In genomic region chr3:105755123-105755522, GRCm38 (mm10) we compare ENCODE assay signal across 23 mouse cellular contexts. TPM values are rescaled to one million over a fixed set of nuclear protein-coding genes. Genes with fewer than 3 reads are reported as not detected.
"Had no signal": no experiment of that assay in that cellular context is flagged by ENCODE, and none has a peak within 500 bp of the region (broad histone marks: within the 10 kb centered on the region; RNA-seq: fewer than 3 reads in every experiment).

No protein-coding gene starts in this region.

- H3K4me1 ChIP-seq: hindbrain, embryonic 12.5 days; intestine, embryonic 15.5 days; limb, embryonic 10.5 days had no signal

- H3K9me3 ChIP-seq: heart, embryonic 10.5 days; heart, embryonic 12.5 days; hindbrain, embryonic 10.5 days; hindbrain, embryonic 12.5 days; intestine, embryonic 15.5 days; limb, embryonic 10.5 days; limb, embryonic 12.5 days had no signal

- H3K4me2 ChIP-seq: heart, embryonic 12.5 days; hindbrain, embryonic 12.5 days; hindbrain, embryonic 14.5 days; intestine, embryonic 15.5 days; limb, embryonic 12.5 days had no signal

- H3K4me3 ChIP-seq: heart, embryonic 10.5 days; heart, embryonic 12.5 days; hindbrain, embryonic 10.5 days; hindbrain, embryonic 12.5 days; intestine, embryonic 15.5 days; layer of hippocampus, adult 2 months; left cerebral cortex, adult 2 months; limb, embryonic 10.5 days; limb, embryonic 12.5 days had no signal

- H3K36me3 ChIP-seq: heart, embryonic 10.5 days; heart, embryonic 12.5 days; hindbrain, embryonic 10.5 days; hindbrain, embryonic 12.5 days; intestine, embryonic 15.5 days; limb, embryonic 10.5 days; limb, embryonic 12.5 days had no signal

- H3K27ac ChIP-seq: heart, embryonic 10.5 days; hindbrain, embryonic 10.5 days; hindbrain, embryonic 12.5 days; hindbrain, embryonic 14.5 days; intestine, embryonic 15.5 days; left cerebral cortex, adult 2 months; limb, embryonic 10.5 days; limb, embryonic 12.5 days had no signal

- H3K27me3 ChIP-seq: heart, embryonic 12.5 days; hindbrain, embryonic 12.5 days; intestine, embryonic 15.5 days; limb, embryonic 12.5 days had no signal

- DNase-seq: forebrain, postnatal 0 days; gastrocnemius, postnatal 25 days; heart, adult 18-20 months; heart, postnatal 4 days; kidney, adult 18-20 months; kidney, adult 8-10 months; kidney, postnatal 10 days; kidney, postnatal 25 days; kidney, postnatal 4 days had no signal

- H3K9ac ChIP-seq: forebrain, postnatal 0 days; heart, embryonic 12.5 days; hindbrain, embryonic 12.5 days; hindbrain, embryonic 14.5 days; intestine, embryonic 15.5 days; limb, embryonic 12.5 days had no signal

- ATAC-seq: forebrain, postnatal 0 days; hindbrain, embryonic 16.5 days; inflammation-experienced regulatory T-cells, adult 6 months; intestine, embryonic 15.5 days; intestine, postnatal 0 days had no signal

RNA-seq across cellular contexts. Expression of gene Inka2, which starts 50.7 kb away (rescaled TPM):
- total RNA-seq: granulocyte monocyte progenitor cell, adult 5-6 weeks had no signal
